Mouse (Mus musculus) liver, embryonic 16.5 days (tissue): Measurements from ENCODE around the gene Arid5b. TPM values are rescaled to one million over a fixed set of nuclear protein-coding genes. Genes with fewer than 3 reads are reported as not detected.

Experiments used
- ATAC-seq: fragments of 200-750 bp; cut with Nextera tagmentation; 2 replicates; pipeline ENCODE4 v1.8.0; 2017; ENCODE audit warnings: low read depth, mild to moderate bottlenecking, moderate number of reproducible peaks, moderate library complexity
- H3K27ac ChIP-seq: fragments of 300-500 bp; sonication (generic); 2 replicates; pipeline ENCODE4 v1.5.1; 2014; ENCODE audit warnings: mild to moderate bottlenecking, low read length
- H3K27me3 ChIP-seq: fragments of 300-500 bp; sonication (generic); 2 replicates; pipeline ENCODE4 v1.6.1; 2014; ENCODE audit warnings: low read depth, low read length, mixed read lengths; ENCODE audit not compliant: control insufficient read depth, insufficient read depth
- H3K36me3 ChIP-seq: fragments of 300-500 bp; sonication (generic); 2 replicates; pipeline ENCODE4 v1.6.1; 2014; ENCODE audit warnings: mild to moderate bottlenecking; ENCODE audit not compliant: control insufficient read depth, insufficient read depth
- H3K4me1 ChIP-seq: fragments of 300-500 bp; sonication (generic); 2 replicates; pipeline ENCODE4 v1.6.1; 2014; ENCODE audit warnings: low read depth, low read length, mixed read lengths; ENCODE audit not compliant: control insufficient read depth
- H3K4me2 ChIP-seq: fragments of 300-500 bp; sonication (generic); 2 replicates; pipeline ENCODE4 v1.6.1; 2014; ENCODE audit warnings: low read depth, low read length, mixed read lengths
- H3K4me3 ChIP-seq: fragments of 300-500 bp; sonication (generic); 2 replicates; pipeline ENCODE4 v1.5.1; 2014; ENCODE audit warnings: low read depth, mild to moderate bottlenecking, low read length
- H3K9ac ChIP-seq: fragments of 300-500 bp; sonication (generic); 2 replicates; pipeline ENCODE4 v1.6.1; 2014; ENCODE audit warnings: low read depth, low read length
- H3K9me3 ChIP-seq: fragments of 300-500 bp; sonication (generic); replicated peaks from 2 replicates; pipeline ENCODE4 v1.6.1; 2016; ENCODE audit warnings: low read length; ENCODE audit not compliant: control insufficient read depth
- WGBS: fragments of 180-500 bp; shearing (Covaris S2); extraction: QIAGEN DNeasy Blood & Tissue Kit; methylation state at CpG from one replicate; pipeline ENCODE4 v1.1.7; 2014; ENCODE audit not compliant: insufficient replicate concordance; 5-methylcytosine and 5-hydroxymethylcytosine counted together
- polyA plus RNA-seq: library from polyadenylated mRNA; unstranded; fragments of >200 nt; fragmentation: Nextera tagmentation; extraction: Ambion mirVana; gene quantifications from 2 replicates; pipeline ENCODE4 v1.2.1, GENCODE M21; 2015

Arid5b gene
- polyA plus RNA-seq, 1 experiment from 2014 or later = 7.8 TPM

GRCm38 (mm10) chr10:68085574-68085973 is 193.0 kb downstream of the Arid5b start:
- no peaks in the 10 kb centered on the region for H3K27me3 ChIP-seq
- H3K4me3 ChIP-seq = no peak overlapping the region
- no peaks in the 10 kb centered on the region for H3K36me3 ChIP-seq
- H3K9ac ChIP-seq = no peak overlapping the region
- H3K9me3 ChIP-seq = no peaks in the 10 kb centered on the region
- H3K4me2 ChIP-seq = no peak overlapping the region
- no peak overlapping the region for H3K27ac ChIP-seq
- WGBS = 25% methylated on average over 4 of the region's 4 CpGs
- no peak; the same call in 1 of the 2 replicates for ATAC-seq
- no peaks in the 10 kb centered on the region for H3K4me1 ChIP-seq

- Histone ChIP-seq H3K9me3 (no peaks in the 10 kb centered on the region), H3K9ac (no peak overlapping the region), H3K27me3 (no peaks in the 10 kb centered on the region), H3K27ac (no peak overlapping the region), H3K4me2 (no peak overlapping the region), H3K36me3 (no peaks in the 10 kb centered on the region), H3K4me3 (no peak overlapping the region), H3K4me1 (no peaks in the 10 kb centered on the region)
- no peak for ATAC-seq
- WGBS = 35% methylated on average over 6 of the region's 6 CpGs
Measured at GRCm38 (mm10) chr10:68081712-68082111, 196.8 kb downstream of the Arid5b start.

- Histone ChIP-seq H3K27ac (no peak overlapping the region), H3K4me1 (no peaks in the 10 kb centered on the region), H3K36me3 (no peaks in the 10 kb centered on the region), H3K9ac (no peak overlapping the region), H3K4me2 (no peak overlapping the region), H3K9me3 (no peaks in the 10 kb centered on the region), H3K27me3 (no peaks in the 10 kb centered on the region), H3K4me3 (no peak overlapping the region)
- no peak for ATAC-seq
- 50% methylated on average over 10 of the region's 10 CpGs for WGBS
Measured at GRCm38 (mm10) chr10:68079910-68080670, 198.4 kb downstream of the Arid5b start.

DNA sequence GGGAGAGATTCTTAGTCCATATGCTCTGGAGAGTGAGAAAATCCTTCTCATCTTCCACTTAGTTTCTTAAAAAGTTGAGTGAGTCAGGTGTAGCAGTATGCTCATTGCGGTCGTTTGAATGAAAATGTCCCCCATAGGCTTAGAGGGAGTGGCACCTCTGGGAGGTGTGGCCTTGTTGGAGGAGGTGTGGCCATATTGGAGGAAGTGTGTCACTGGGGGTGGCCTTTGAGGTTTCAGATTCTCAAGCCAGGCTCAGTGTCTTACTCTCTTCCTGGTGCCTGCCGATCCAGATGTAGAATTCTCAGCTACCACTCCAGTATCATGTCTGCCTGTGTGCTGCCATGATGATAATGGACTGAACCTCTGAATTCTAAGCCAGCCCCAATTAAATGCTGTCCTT is 199.8 kb downstream of the Arid5b start:
- Histone ChIP-seq H3K36me3 (no peaks in the 10 kb centered on the region), H3K4me2 (no peak overlapping the region), H3K27ac (no peak overlapping the region), H3K4me1 (no peaks in the 10 kb centered on the region), H3K9ac (no peak overlapping the region), H3K4me3 (no peak overlapping the region), H3K27me3 (no peaks in the 10 kb centered on the region), H3K9me3 (no peaks in the 10 kb centered on the region)
- 70% methylated on average over 3 of the region's 3 CpGs for WGBS
- ATAC-seq = no peak

GRCm38 (mm10) chr10:68075181-68075580 is 203.4 kb downstream of the Arid5b start:
- Histone ChIP-seq H3K4me3 (no peak overlapping the region), H3K9ac (no peak overlapping the region), H3K36me3 (no peaks in the 10 kb centered on the region), H3K4me1 (no peaks in the 10 kb centered on the region), H3K27ac (no peak overlapping the region), H3K4me2 (no peak overlapping the region), H3K9me3 (no peaks in the 10 kb centered on the region), H3K27me3 (no peaks in the 10 kb centered on the region)
- ATAC-seq = no peak
- 35% methylated on average over 5 of the region's 5 CpGs for WGBS

DNA sequence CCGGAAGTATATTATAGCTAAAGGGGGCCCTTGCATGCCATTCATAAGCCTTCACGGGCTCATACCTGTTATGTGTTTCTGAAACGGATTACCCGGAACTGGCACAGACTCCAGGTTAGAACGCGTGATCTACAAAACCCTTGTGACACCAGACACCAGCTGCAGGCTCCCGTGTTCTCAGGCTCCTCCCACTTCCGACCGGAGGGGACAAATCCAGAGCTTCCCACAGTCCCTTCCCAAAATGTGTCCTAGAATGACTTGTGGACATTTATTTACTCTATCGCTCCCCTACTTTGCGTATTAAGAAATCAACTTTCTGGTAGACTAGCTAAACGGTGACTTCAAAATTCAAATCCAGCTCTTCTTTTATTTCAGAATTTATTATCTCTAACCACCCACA is 204.2 kb downstream of the Arid5b start:
- no peaks in the 10 kb centered on the region for H3K9me3 ChIP-seq
- H3K4me2 ChIP-seq = no peak overlapping the region
- H3K36me3 ChIP-seq = no peaks in the 10 kb centered on the region
- no peak overlapping the region for H3K9ac ChIP-seq
- H3K27ac ChIP-seq = no peak overlapping the region
- no peaks in the 10 kb centered on the region for H3K4me1 ChIP-seq
- no peak overlapping the region for H3K4me3 ChIP-seq
- no peak for ATAC-seq
- no peaks in the 10 kb centered on the region for H3K27me3 ChIP-seq
- 79% methylated on average over 12 of the region's 12 CpGs for WGBS

- WGBS = 71% methylated on average over 4 of the region's 4 CpGs
Measured at GRCm38 (mm10) chr10:68072626-68073025, 205.9 kb downstream of the Arid5b start.

DNA sequence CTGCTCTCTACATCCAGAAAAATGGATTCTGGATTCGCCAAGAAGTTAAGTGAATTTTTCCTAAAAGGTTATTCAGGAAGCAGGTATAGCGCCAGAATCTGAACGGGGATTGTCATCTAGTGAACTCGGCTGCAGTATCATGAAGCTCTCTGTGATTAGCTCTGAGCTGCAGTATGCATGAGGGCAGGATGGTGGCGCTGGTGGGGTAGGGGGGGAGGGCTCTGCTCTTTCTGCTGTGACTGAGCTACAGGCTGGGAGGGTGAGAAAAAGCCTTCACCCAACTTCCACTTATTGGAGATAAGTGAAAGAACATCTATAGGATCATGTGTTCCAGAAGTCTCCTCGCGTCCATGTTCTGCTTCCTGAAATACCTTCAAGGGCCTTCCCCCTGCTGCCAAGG is 207.5 kb downstream of the Arid5b start:
- H3K4me2 ChIP-seq = no peak overlapping the region
- H3K4me1 ChIP-seq = no peaks in the 10 kb centered on the region
- H3K36me3 ChIP-seq = no peaks in the 10 kb centered on the region
- no peak for ATAC-seq
- H3K9me3 ChIP-seq = no peaks in the 10 kb centered on the region
- H3K4me3 ChIP-seq = no peak overlapping the region
- no peaks in the 10 kb centered on the region for H3K27me3 ChIP-seq
- 64% methylated on average over 7 of the region's 7 CpGs for WGBS
- H3K27ac ChIP-seq = no peak overlapping the region
- H3K9ac ChIP-seq = no peak overlapping the region

More at GRCm38 (mm10) chr10:68072626-68073025, 205.9 kb downstream of the Arid5b start:
- H3K9ac ChIP-seq = no peak overlapping the region
- no peaks in the 10 kb centered on the region for H3K4me1 ChIP-seq
- H3K27me3 ChIP-seq = no peaks in the 10 kb centered on the region
- H3K4me2 ChIP-seq = no peak overlapping the region
- H3K9me3 ChIP-seq = no peaks in the 10 kb centered on the region
- H3K36me3 ChIP-seq = no peaks in the 10 kb centered on the region
- ATAC-seq = no peak
- H3K4me3 ChIP-seq = no peak overlapping the region
- no peak overlapping the region for H3K27ac ChIP-seq

GRCm38 (mm10) chr10:68068426-68068825 is 210.1 kb downstream of the Arid5b start:
- H3K4me2 ChIP-seq = no peak overlapping the region
- no peak overlapping the region for H3K4me3 ChIP-seq
- no peaks in the 10 kb centered on the region for H3K4me1 ChIP-seq
- no peaks in the 10 kb centered on the region for H3K9me3 ChIP-seq
- no peak for ATAC-seq
- WGBS = 72% methylated on average over 8 of the region's 8 CpGs
- no peak overlapping the region for H3K27ac ChIP-seq
- no peak overlapping the region for H3K9ac ChIP-seq
- no peaks in the 10 kb centered on the region for H3K27me3 ChIP-seq
- H3K36me3 ChIP-seq = no peaks in the 10 kb centered on the region
